Mouse (Mus musculus) ES-Bruce4 (cell line): ENCODE results near the gene Ccl28.
"Not testable (repeated sequence)": the region's sequence is repeated elsewhere in the genome, so short reads cannot be mapped to it uniquely, and the experiment has no call there.

Experiments used
- CTCF ChIP-seq: IDR thresholded peaks from one replicate; pipeline ENCODE4 v1.8.1; 2011; ENCODE audit warnings: low read depth, low read length
- EP300 ChIP-seq: IDR thresholded peaks from 2 replicates; pipeline ENCODE4 v1.6.1; 2011; ENCODE audit warnings: low read depth, low read length; ENCODE audit not compliant: insufficient read depth
- POLR2A ChIP-seq: IDR thresholded peaks from one replicate; pipeline ENCODE4 v1.8.1; 2011; ENCODE audit warnings: low read length; ENCODE audit not compliant: insufficient read depth

- not testable (repeated sequence) for TF ChIP-seq CTCF, POLR2A, EP300
These were observed 68.3 kb downstream of the Ccl28 start for GRCm38 (mm10) chr13:119691958-119692357.
